Mouse (Mus musculus) kidney, adult 2 months (tissue): ENCODE measurements around the gene Krt8.

Source experiments
- CTCF ChIP-seq: fragments of 200-500 bp; conservative IDR thresholded peaks from 2 replicates; pipeline ENCODE4 v1.5.1; 2011; ENCODE audit warnings: low read depth, mild to moderate bottlenecking, control low read depth, low read length, moderate library complexity, mixed read lengths; ENCODE audit not compliant: insufficient read depth, insufficient read length
- POLR2A ChIP-seq: fragments of 200-500 bp; IDR thresholded peaks from one replicate; pipeline ENCODE4 v1.6.1; 2011; ENCODE audit warnings: low read depth, low read length, control low read depth

- no peak for TF ChIP-seq POLR2A
- no peak for TF ChIP-seq CTCF
These were observed 12.5 kb upstream of the Krt8 start for GRCm38 (mm10) chr15:102016787-102017186.
